Mouse (Mus musculus) left cerebral cortex, postnatal 14 days (tissue): ENCODE results near the gene Kif26b. TPM values are rescaled to one million over a fixed set of nuclear protein-coding genes. Genes with fewer than 3 reads are reported as not detected.

ENCODE experiments used
- DNase-seq, 2 experiments: peaks; one replicate each; pipeline ENCODE4 v3.0.0; 2021 to 2022; ENCODE audit warnings: low spot score in 2 of 2, mixed read lengths in 1 of 2
- intact Hi-C: fragments of 180-260 bp; cut with DNase I; formaldehyde crosslinking; loops from one replicate; pipeline ENCODE4 v1.15.1; 2025
- total RNA-seq, 2 experiments: library from RNA; stranded (reverse); gene quantifications; 2 replicates each; pipeline ENCODE4 v1.2.3; 2021

Gene Kif26b
- total RNA-seq, 2 experiments from 2014 or later = 11.6 to 11.8 TPM

GRCm38 (mm10) chr1:178929531-178929930, 400.6 kb downstream of the Kif26b start:
- DNase-seq = no peak

DNA sequence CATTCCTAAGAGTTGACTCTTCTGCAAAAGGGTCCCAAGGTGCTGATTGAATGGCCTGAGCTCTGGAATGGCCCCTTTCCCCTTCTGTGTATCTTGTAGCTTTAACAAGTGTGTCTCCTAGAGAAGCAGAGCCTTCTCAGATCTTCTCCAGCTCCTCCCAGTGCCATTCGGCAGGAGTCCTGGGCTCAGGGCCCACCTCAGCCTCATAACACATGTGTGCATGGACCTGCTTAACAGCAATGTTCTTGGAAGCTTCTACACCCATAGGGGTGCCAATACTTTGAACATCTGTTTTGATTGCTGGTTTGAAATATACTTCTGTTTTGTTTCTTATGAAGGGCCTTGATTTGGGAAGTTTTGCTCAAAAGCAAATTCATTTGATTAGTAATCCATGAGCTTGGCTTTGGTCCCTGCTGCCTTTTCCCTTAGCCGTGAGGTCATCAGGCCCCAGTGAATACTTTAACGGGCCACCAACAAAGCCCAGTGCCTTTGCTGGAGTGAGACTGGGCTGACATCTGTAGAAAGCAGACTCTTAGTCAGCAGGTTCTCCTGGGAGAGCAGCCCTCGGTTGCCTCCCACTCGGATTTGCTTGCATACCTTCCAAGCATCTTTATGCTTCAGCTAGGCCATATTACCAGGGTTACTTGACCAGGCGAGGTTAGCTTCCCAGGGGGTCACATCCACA, 405.2 kb downstream of the Kif26b start:
- intact Hi-C loops = no loop called here

More at GRCm38 (mm10) chr1:178929531-178929930, 400.6 kb downstream of the Kif26b start:
- intact Hi-C loops = no loop called here

DNA sequence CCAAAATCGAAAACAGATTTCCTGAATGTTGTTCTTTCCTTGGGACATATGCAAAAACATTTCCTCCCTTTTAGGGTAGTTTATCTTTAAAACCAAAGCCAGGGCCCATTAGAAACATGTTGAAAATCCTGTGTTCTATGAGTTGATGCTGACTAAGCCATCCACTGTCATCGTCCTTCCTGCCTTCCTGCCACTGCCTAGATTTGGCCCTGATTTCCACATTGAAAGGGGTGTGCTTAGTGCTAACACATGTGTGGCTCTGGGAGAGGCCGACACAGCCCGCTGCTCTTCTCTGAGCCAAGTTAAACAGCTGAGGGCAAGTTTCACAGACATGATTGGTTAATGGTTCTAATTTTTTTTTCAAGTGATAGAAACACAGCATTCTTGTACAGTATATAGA, 407.5 kb downstream of the Kif26b start:
- intact Hi-C loops = no loop called here

More for the DNA sequence above, 405.2 kb downstream of the Kif26b start:
- DNase-seq = no peak

DNA sequence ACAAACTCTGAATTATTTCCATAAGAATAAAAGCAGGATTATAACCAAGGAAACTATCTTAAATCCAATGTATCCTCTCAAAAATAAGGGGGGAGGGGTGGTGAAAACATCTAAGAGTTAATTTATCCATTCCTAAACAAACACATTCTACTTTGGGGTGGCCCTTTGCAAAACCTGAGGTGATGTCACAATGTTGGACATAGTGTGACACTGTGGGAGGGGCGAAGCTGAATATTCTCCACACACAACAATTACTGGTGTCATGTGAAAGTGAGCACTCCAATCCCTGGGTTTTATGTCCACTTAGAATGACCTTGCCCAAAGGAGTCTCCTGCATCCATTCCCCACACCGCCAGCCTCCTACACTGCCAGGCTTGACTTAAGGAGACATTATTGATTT, 408.1 kb downstream of the Kif26b start:
- no peak for DNase-seq
- intact Hi-C loops = no loop called here

More for the DNA sequence above, 407.5 kb downstream of the Kif26b start:
- DNase-seq = no peak

- no peak for DNase-seq
- intact Hi-C loops = no loop called here
These were observed 411.4 kb downstream of the Kif26b start for GRCm38 (mm10) chr1:178940353-178940752.

DNA sequence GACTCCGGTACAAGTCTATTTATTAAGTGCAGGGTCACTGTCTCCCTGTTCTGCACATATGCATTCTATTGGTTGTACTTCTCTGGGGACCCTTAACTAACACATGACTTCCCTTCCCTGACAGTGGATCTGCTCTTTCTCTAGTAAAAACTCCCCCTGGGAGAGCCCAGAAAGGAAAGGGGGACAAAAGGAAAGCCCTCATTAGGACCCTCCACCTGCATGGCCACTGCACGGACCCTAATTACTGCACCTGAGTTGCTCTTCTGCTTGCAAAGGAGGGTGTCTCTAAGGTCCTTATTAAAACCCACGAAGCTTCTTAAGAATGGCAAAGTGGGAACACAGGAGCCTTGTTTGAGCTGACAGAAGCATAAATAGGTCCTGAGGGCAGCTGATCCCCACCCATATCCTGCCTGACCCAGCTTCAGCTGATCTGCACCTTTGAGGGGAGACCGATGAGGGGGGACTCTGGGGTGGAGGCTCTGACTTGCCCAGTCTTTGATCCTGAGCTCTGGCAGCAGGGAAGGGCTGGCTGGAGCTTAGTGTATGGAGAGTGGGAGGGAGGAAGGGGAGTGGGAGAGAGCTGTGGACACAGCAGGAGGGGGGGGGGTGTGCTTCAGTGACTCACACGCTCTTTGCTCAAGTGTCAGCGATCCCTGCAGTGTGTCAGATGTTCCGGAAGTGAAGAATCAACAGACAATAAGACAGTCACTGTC, 413.5 kb downstream of the Kif26b start:
- intact Hi-C loops = no loop called here

DNA sequence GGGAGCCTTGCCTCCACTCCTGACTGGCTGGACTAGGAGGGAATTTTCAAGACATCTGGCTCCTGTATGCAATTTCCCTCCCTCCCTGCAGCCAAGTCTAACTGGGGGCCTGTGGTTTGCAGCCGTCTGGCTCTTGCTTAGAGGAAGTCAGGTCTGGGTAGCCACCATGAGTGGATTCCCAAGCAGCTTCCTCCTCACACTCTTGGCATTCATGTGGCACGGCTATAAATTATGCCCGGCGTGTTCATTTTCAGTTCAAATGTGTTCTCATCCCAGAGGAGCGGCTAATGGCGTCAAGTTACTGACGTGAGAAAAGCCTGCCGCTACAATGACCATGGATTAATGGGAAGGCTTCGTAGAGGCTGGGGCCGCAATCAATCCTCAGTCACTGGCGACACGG, 424.0 kb downstream of the Kif26b start:
- intact Hi-C loops = no loop called here
- DNase-seq = no peak

More for the DNA sequence above, 413.5 kb downstream of the Kif26b start:
- DNase-seq = no peak

DNA sequence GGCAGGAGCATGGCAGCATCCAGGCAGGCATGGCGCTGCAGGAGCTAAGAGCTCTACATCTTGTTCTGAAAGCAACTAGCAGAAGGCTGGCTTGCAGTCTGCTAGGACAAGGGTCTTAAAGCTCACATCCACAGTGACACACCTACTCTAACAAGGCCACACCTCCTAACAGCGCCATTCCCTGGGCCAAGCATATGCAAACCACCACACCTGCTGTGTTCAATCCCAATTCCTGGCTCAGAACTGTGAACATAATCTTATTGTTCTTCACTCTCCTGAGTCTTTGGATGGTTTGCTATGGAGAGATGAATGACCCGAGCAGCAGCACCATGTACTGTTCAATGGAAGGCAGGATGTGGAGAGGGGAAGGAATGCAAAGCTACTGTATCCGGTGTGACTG, 429.7 kb downstream of the Kif26b start:
- intact Hi-C loops = no loop called here
- no peak for DNase-seq

DNA sequence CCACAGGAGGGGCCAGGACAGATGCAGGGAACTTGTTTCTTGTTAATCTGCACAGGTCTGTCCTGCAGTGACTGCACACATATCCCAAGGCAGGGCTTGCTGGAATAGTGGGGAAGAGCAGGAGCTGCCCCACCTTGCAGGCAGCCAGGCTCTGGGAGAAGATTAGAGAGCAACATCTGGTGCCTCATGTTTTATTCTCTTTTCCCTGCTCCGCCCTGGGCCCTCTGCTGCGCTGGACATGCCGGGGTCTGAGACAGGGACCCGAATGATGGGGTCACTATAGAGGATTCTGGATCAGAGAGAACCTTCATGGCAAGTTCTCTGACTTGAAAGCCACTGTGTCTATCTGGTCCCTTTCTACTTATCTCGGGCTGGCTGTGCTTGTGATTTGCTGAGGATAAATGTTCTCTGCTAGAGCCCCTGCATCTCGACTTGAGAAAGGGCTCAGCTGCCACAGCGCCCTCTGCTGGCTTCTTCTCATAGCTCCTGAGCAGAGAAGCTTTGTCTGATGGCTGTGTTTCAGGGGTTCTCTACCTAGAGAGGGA, 431.2 kb downstream of the Kif26b start:
- intact Hi-C loops = loop anchor here (2.0 kb wide), 1 partner anchor 431 kb away; the partner anchor contains the start of gene Kif26b

DNA sequence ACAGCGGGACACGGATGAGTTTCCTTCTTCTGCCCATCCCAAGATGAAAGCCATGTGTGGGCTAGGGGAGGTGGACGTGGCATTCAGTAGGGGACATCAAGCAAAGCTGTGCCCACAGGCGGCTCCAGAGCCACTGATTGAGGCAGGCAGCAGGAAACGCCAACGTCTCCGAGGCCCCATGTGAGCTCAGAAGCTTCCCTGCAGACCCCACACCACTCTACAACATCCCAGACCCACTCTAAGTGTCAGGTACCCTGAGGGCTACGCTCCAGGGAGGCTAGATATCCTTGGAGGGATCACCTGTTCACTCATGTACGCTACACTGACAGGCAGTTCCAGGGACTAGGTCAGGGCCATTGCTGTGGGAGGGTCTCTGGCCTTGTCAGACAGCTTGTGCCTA, 432.7 kb downstream of the Kif26b start:
- no peak for DNase-seq
- intact Hi-C loops = loop anchor here (2.0 kb wide), 1 partner anchor 433 kb away; the partner anchor contains the start of gene Kif26b

More for the DNA sequence above, 431.2 kb downstream of the Kif26b start:
- DNase-seq = peak; percentile 84 to 91

DNA sequence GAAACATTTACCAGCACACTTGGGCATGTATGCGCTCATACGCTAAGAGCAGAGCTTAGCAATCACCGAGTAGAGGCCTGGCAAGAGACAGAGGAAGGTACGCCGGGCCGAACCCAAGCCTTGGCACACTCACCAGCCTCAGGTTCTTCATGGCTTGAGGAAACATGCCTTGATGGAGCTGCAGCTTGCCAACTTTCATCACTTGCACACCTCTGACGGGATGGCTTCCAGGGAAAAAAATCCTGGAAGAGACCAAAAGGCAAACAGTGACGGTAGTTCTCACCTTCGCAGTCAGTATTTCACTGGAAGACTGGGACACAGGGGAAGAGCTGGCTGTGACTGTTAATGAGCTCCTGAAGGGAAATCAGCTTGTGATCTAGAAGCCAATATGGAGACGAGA, 443.1 kb downstream of the Kif26b start:
- intact Hi-C loops = no loop called here
- no peak for DNase-seq

DNA sequence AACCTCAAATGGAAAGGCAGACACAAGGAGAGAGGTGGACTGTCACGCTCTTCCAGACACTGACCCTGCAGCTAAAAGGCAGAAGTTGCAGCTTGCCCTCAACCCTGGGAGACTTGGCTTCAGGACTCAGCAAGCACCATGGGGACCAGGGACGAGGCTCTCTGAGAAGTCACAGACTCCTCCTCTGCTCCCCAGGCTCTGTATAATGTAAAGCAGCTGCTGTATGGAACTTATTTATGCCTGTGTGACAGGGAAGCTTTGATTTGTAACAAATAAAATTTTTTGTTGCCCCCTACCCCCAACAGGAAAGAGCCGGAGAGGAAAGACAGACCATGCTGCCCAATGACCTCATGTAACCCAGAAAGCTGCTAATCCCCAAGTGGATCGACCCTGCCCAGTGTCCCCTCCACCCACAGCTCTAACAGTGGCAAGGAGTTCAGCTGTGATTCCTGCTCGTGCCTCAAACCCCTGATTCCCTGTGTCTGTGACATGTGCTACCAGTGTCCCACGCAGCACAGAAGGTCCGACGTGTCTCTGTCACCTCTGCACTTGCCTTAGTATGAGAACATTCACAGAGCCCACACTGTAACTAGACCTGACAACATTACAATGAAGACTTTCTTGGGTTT, 449.8 kb downstream of the Kif26b start:
- intact Hi-C loops = no loop called here
- no peak for DNase-seq

- intact Hi-C loops = no loop called here
- DNase-seq = no peak
These were observed 451.3 kb downstream of the Kif26b start for GRCm38 (mm10) chr1:178980185-178980584.

- intact Hi-C loops = no loop called here
- no peak for DNase-seq
These were observed 452.7 kb downstream of the Kif26b start for GRCm38 (mm10) chr1:178981641-178982040.

DNA sequence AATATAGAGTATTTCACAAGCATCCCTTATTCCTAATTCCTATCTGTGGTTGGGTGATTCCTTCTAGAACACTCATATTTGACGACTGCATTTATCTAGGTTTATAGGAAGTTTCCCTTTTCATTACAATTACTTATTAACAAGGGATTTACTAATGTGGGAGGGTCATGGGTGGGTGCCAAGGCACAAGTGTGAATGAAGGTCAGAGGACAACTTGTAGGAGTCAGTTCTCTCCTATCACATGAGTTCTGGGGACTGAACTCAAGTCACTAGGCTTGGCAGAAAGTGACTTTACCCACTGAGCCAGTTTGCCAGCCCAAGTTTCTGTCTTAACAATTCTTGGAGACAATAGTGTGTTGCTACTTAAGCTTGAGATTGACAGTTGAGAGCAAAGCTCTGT, 459.3 kb downstream of the Kif26b start:
- intact Hi-C loops = no loop called here

More for the DNA sequence above, 459.3 kb downstream of the Kif26b start:
- no peak for DNase-seq

Other genes with a start within 250 kb of the Kif26b start
- 10 to 100 TPM; 29.4 to 29.6 TPM for gene Cox20, start 210.0 kb upstream of the Kif26b start, total RNA-seq
- 100 to 1,000 TPM; 400 to 403 TPM for gene Hnrnpu, start 191.3 kb upstream of the Kif26b start, total RNA-seq
- 10 to 100 TPM in 1 of 2 experiments, 1 to 10 TPM in 1; 9.8 to 11.3 TPM for gene Efcab2, start 123.0 kb upstream of the Kif26b start, total RNA-seq